Mouse (Mus musculus) hindbrain, embryonic 10.5 days (tissue): ENCODE measurements around the gene Cracr2b. TPM values are rescaled to one million over a fixed set of nuclear protein-coding genes. Genes with fewer than 3 reads are reported as not detected.

Experiments
- DNase-seq: peaks from one replicate; pipeline ENCODE4 v3.0.0-alpha.2; 2017; ENCODE audit warnings: low spot score
- H3K27ac ChIP-seq: fragments of 300-500 bp; sonication (generic); 2 replicates; pipeline ENCODE4 v1.5.1; 2016; ENCODE audit warnings: mild to moderate bottlenecking, moderate library complexity
- H3K27me3 ChIP-seq: fragments of 300-500 bp; sonication (generic); 2 replicates; pipeline ENCODE4 v1.6.1; 2016; ENCODE audit warnings: mild to moderate bottlenecking; ENCODE audit not compliant: poor library complexity, insufficient read depth, severe bottlenecking
- H3K36me3 ChIP-seq: fragments of 300-500 bp; sonication (generic); 2 replicates; pipeline ENCODE4 v1.6.1; 2016; ENCODE audit warnings: mild to moderate bottlenecking, moderate library complexity
- H3K4me1 ChIP-seq: fragments of 300-500 bp; sonication (generic); replicated peaks from 2 replicates; pipeline ENCODE4 v1.6.1; 2016; ENCODE audit warnings: mild to moderate bottlenecking
- H3K4me3 ChIP-seq: fragments of 300-500 bp; sonication (generic); 2 replicates; pipeline ENCODE4 v1.5.1; 2016; ENCODE audit warnings: mild to moderate bottlenecking, moderate library complexity
- H3K9me3 ChIP-seq: fragments of 300-500 bp; sonication (generic); 2 replicates; pipeline ENCODE4 v1.6.1; 2016; ENCODE audit warnings: mild to moderate bottlenecking, moderate library complexity
- WGBS: fragments of 180-500 bp; shearing (Covaris S2); methylation state at CpG from one replicate; pipeline ENCODE4 v1.1.7; 2016; 5-methylcytosine and 5-hydroxymethylcytosine counted together
- polyA plus RNA-seq: library from polyadenylated mRNA; unstranded; fragments of >200 nt; fragmentation: Nextera tagmentation; extraction: Ambion mirVana; gene quantifications from 2 replicates; pipeline ENCODE4 v1.2.1, GENCODE M21; 2016

Cracr2b gene
- polyA plus RNA-seq, 1 experiment from 2014 or later, result 8.1 TPM

DNA sequence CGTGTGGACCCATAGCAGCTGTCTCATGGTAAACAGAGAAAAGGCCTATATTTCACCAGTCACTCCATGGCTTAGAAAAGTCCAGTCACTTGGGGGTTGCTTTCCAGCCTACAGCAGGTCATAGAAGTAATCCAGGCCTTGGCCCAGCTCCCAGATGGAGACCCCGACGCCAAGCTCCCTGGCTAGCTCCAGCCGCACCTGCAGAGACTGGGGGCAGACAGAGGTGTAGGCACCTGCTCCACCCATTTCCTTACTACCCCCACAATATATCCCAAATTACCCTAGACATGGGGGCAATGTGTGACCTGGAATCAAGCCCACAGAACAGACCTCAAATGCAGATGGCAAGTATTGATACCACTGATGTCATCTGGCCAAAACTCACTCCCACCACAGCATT lies 35.0 kb downstream of the Cracr2b start:
- H3K9me3 ChIP-seq, result no peaks in the 10 kb centered on the region
- H3K27me3 ChIP-seq, result no peaks in the 10 kb centered on the region
- no peaks in the 10 kb centered on the region for H3K4me1 ChIP-seq
- H3K4me3 ChIP-seq, result no peak overlapping the region
- DNase-seq, result no peak
- WGBS, result 93% methylated on average over 4 of the region's 4 CpGs
- no peak overlapping the region for H3K27ac ChIP-seq
- peaks cover 61% of the 10 kb centered on the region for H3K36me3 ChIP-seq

DNA sequence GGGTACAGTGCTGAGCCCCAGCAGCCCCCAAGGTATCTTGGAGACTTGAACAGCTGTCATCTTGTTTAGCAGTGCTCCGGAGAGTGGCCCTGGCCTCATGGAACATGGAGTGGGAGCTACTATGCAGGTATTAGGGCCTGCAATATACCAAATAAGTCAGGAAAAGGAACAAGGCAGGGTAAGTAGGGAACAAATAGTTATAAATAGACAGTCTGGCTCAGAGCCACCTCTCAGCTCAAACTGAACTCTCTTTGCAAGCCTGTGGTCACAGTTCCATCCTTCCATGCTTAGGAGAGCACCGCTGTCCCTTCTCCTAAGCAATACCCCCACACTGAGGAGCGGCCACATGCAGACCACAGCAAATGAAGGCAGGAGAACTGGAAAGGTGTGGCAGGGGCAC lies 36.7 kb downstream of the Cracr2b start:
- H3K27me3 ChIP-seq, result no peaks in the 10 kb centered on the region
- peaks cover 52% of the 10 kb centered on the region for H3K36me3 ChIP-seq

DNA sequence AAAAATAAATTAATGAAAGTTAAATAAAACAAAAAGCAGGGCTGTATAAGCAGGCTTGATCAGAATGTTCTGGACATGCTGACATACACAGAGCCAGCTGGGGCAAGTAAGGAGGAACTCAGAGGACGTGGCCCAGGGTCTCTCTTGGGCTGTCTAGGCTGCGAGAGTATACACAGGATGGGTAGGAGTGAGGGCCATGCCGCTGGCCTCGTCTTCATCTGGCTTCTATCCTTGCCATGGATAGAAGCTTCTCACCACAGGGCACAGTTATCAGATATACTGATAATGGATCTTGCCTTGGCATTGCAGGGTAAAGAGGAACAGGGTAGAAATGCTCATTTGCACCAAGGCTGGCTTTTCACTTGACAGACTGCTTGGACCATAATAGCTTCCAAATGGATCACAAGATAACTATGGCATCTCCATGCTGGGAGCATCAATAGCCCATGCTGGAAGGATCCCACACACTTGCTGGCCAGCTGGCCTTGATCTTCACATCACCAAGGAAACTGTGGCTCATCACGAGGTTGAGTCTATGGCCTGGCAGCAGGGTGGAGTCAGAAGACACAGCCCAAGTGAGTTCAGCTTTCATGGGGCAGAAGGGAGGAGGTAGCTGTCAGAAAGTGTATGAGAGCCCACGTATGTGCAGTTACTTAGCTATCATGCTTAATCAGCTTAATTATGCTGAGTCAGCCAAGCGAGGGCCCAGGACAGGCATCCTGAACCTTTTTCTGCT lies 41.1 kb downstream of the Cracr2b start:
- no peak overlapping the region for H3K4me3 ChIP-seq
- H3K4me1 ChIP-seq, result 0 out of 2 replicates have a peak, but pooled peaks cover 6% of the 10 kb centered on the region
- H3K9me3 ChIP-seq, result no peaks in the 10 kb centered on the region
- peaks cover 32% of the 10 kb centered on the region for H3K36me3 ChIP-seq
- no peak for DNase-seq
- 88% methylated on average over 7 of the region's 7 CpGs for WGBS
- no peaks in the 10 kb centered on the region for H3K27me3 ChIP-seq
- no peak overlapping the region for H3K27ac ChIP-seq

More for the DNA sequence above, 36.7 kb downstream of the Cracr2b start:
- 93% methylated on average over 3 of the region's 3 CpGs for WGBS
- Histone ChIP-seq H3K27ac (no peak overlapping the region), H3K4me3 (no peak overlapping the region), H3K4me1 (no peaks in the 10 kb centered on the region), H3K9me3 (no peaks in the 10 kb centered on the region)
- no peak for DNase-seq

GRCm38 (mm10) chr7:141502556-141502905 lies 41.6 kb downstream of the Cracr2b start:
- 95% methylated on average over 5 of the region's 5 CpGs for WGBS
- DNase-seq, result no peak
- H3K36me3 ChIP-seq, result peaks cover 37% of the 10 kb centered on the region
- no peaks in the 10 kb centered on the region for H3K9me3 ChIP-seq
- H3K4me1 ChIP-seq, result 0 out of 2 replicates have a peak, but pooled peaks cover 6% of the 10 kb centered on the region
- H3K27me3 ChIP-seq, result no peaks in the 10 kb centered on the region
- no peak overlapping the region for H3K4me3 ChIP-seq
- H3K27ac ChIP-seq, result no peak overlapping the region

DNA sequence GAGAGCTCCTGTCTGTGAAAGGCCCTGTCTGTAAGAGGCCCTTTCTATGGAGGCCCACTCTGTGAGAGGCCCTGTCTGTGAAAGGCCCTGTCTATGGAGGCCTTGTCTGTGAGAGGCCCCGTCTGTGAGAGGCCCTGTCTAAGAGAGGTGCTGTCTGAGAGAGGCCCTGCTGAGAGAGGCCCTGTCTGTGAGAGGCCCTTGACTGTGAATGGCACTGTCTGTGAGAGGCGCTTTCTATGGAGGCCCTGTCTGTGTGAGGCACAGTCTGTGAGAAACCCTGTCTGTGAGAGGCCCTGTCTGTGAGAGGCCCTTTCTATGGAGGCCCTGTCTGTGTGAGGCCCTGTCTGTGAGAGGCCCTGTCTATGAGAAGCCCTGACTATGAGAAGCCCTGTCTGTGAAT lies 45.4 kb downstream of the Cracr2b start:
- Histone ChIP-seq H3K9me3 (no peaks in the 10 kb centered on the region), H3K4me1 (peaks cover 25% of the 10 kb centered on the region), H3K27me3 (no peaks in the 10 kb centered on the region), H3K36me3 (peaks cover 43% of the 10 kb centered on the region), H3K27ac (peak overlapping the region; percentile 83), H3K4me3 (no peak overlapping the region)
- WGBS, result 77% methylated on average over 2 of the region's 2 CpGs
- DNase-seq, result no peak

DNA sequence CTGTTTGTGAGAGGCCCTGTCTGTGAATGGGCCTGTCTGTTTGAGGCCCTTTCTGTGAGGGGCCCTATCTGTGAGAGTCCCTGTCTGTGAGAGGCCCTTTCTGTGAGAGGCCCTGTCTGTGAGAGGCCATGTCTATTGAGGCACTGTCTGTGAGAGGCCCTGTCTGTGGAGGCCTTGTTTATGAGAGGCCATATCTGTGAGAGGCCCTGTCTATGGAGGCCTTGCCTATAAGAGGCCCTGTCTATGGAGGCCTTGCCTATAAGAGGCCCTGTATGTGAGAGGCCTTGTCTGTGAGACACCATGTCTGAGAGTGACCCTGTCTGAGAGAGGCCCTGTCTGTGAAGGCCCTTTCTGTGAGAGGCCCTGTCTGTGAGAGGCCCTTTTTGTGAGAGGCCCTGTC lies 47.3 kb downstream of the Cracr2b start:
- no peaks in the 10 kb centered on the region for H3K9me3 ChIP-seq
- H3K4me3 ChIP-seq, result no peak overlapping the region
- H3K27me3 ChIP-seq, result no peaks in the 10 kb centered on the region
- DNase-seq, result peak; percentile 15
- peaks cover 32% of the 10 kb centered on the region for H3K36me3 ChIP-seq
- peak overlapping the region; percentile 83 for H3K27ac ChIP-seq
- H3K4me1 ChIP-seq, result peaks cover 26% of the 10 kb centered on the region

- no peak overlapping the region for H3K27ac ChIP-seq
- H3K4me1 ChIP-seq, result peaks cover 26% of the 10 kb centered on the region
- no peaks in the 10 kb centered on the region for H3K9me3 ChIP-seq
- H3K27me3 ChIP-seq, result no peaks in the 10 kb centered on the region
- H3K36me3 ChIP-seq, result peaks cover 46% of the 10 kb centered on the region
- no peak for DNase-seq
- 92% methylated on average over 5 of the region's 5 CpGs for WGBS
- H3K4me3 ChIP-seq, result no peak overlapping the region
Measured at GRCm38 (mm10) chr7:141510196-141510595, 49.3 kb downstream of the Cracr2b start.

GRCm38 (mm10) chr7:141510681-141511191 lies 49.8 kb downstream of the Cracr2b start:
- DNase-seq, result no peak
- Histone ChIP-seq H3K27ac (peak overlapping the region; percentile 50; the same call in 1 of the 2 replicates), H3K4me1 (peaks cover 26% of the 10 kb centered on the region), H3K27me3 (no peaks in the 10 kb centered on the region), H3K36me3 (peaks cover 50% of the 10 kb centered on the region), H3K9me3 (no peaks in the 10 kb centered on the region), H3K4me3 (no peak overlapping the region)
- WGBS, result 67% methylated on average over 8 of the region's 8 CpGs

Other genes starting within 250 kb of the Cracr2b start
- 3.9 and 4.0 TPM in 2 replicates for gene Lmntd2, start 247.0 kb upstream of the Cracr2b start, polyA plus RNA-seq
- gene Rassf7, start 245.2 kb upstream of the Cracr2b start, polyA plus RNA-seq, result 58.5 and 59.0 TPM in 2 replicates
- gene Phrf1, start 232.3 kb upstream of the Cracr2b start, polyA plus RNA-seq, result 106 and 108 TPM in 2 replicates
- 1.0 and 1.2 TPM in 2 replicates for gene Irf7, start 194.6 kb upstream of the Cracr2b start, polyA plus RNA-seq
- 0.32 TPM in 1 of 2 replicates, not detected in the other for gene Cdhr5, start 184.3 kb upstream of the Cracr2b start, polyA plus RNA-seq
- 8.2 and 12.3 TPM in 2 replicates for gene Sct, start 182.0 kb upstream of the Cracr2b start, polyA plus RNA-seq
- 0.34 and 0.35 TPM in 2 replicates for gene Drd4, start 169.1 kb upstream of the Cracr2b start, polyA plus RNA-seq
- gene Deaf1, start 133.4 kb upstream of the Cracr2b start, polyA plus RNA-seq, result 56.8 and 71.6 TPM in 2 replicates
- 53.7 and 57.8 TPM in 2 replicates for gene Tmem80, start 133.4 kb upstream of the Cracr2b start, polyA plus RNA-seq
- 6.7 and 6.8 TPM in 2 replicates for gene Eps8l2, start 122.2 kb upstream of the Cracr2b start, polyA plus RNA-seq
- 336 and 378 TPM in 2 replicates for gene Taldo1, start 68.9 kb upstream of the Cracr2b start, polyA plus RNA-seq
- 45.2 and 49.4 TPM in 2 replicates for gene Gatd1, start 47.0 kb upstream of the Cracr2b start, polyA plus RNA-seq
- gene Cend1, start 31.6 kb upstream of the Cracr2b start, polyA plus RNA-seq, result 11.5 and 21.9 TPM in 2 replicates
- 45.9 and 55.6 TPM in 2 replicates for gene Slc25a22, start 23.2 kb upstream of the Cracr2b start, polyA plus RNA-seq
- 21.0 and 23.2 TPM in 2 replicates for gene Pidd1, start 17.1 kb upstream of the Cracr2b start, polyA plus RNA-seq
- 1,010 and 1,127 TPM in 2 replicates for gene Rplp2, start 13.7 kb upstream of the Cracr2b start, polyA plus RNA-seq
- gene Pnpla2, start 5.9 kb upstream of the Cracr2b start, polyA plus RNA-seq, result 19.3 and 20.3 TPM in 2 replicates
- gene Cd151, start 6.3 kb downstream of the Cracr2b start, polyA plus RNA-seq, result 26.0 and 29.7 TPM in 2 replicates
- 89.5 and 90.0 TPM in 2 replicates for gene Polr2l, start 14.0 kb downstream of the Cracr2b start, polyA plus RNA-seq
- 36.3 and 38.6 TPM in 2 replicates for gene Tspan4, start 14.1 kb downstream of the Cracr2b start, polyA plus RNA-seq
- 24.9 and 30.2 TPM in 2 replicates for gene Chid1, start 78.8 kb downstream of the Cracr2b start, polyA plus RNA-seq
- gene Ap2a2, start 101.1 kb downstream of the Cracr2b start, polyA plus RNA-seq, result 105 and 108 TPM in 2 replicates
- 0.12 and 0.26 TPM in 2 replicates for gene Muc6, start 194.2 kb downstream of the Cracr2b start, polyA plus RNA-seq
- 0.41 and 0.47 TPM in 2 replicates for gene Muc2, start 229.2 kb downstream of the Cracr2b start, polyA plus RNA-seq